Mouse (Mus musculus): Measurements from ENCODE around the gene Catip.

Catip gene

DNA sequence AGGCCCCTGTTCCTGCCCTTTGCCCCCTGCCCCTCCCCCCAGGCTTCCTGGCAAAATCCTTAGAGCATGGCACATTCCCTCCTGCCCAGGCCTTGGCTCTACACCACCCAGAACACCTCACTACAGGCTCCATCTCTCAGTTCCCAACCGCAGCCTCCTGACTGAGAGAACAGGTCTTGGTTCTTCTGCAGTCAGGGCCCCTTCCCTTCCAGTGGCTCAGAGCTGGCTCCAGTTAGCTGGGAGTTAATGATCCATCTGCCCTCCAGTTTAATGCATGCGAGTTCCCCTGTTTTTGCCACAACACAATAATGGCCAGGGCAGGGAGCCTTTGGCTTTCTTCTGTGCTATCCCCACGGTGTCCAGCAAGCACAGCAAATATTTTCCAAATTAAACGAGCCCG is 18.7 kb upstream of the Catip start:
- no peak for DNase-seq

DNA sequence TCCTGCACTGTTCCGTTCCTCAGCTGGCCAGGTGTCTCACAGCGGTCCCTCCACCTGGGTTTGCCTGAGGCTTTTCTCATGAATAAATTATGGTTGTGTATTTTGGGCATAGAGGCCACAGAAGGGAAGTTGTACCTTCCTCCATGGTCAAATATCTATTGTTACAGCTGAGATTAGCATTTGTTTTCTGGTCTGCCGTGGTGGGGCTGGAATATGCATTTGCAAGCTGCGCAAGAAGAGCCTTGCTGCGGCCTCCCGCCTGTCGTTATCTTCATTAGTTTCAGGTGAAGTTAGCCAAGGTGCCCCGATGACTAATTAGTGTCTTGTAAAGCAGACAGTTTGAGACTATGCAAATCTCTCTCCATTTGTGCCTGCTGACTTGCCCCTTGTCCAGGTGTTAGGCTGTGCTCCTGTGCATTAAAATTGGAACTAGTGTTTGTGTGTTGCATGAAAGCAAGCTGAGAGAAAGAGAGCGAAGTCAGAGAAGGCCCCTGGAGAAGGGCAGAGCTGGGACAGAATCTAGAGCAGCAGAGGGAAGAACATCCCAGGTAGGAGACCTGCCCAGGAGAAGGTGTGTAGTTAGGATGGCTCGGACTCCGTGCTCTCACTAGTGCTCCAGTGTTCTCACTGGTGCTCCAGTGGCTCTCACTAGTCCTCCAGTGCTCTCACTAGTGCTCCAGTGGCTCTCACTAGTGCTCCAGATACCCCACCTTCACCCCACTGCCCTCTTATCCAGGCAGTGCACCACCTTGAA is 17.6 kb upstream of the Catip start:
- DNase-seq: no peak

DNA sequence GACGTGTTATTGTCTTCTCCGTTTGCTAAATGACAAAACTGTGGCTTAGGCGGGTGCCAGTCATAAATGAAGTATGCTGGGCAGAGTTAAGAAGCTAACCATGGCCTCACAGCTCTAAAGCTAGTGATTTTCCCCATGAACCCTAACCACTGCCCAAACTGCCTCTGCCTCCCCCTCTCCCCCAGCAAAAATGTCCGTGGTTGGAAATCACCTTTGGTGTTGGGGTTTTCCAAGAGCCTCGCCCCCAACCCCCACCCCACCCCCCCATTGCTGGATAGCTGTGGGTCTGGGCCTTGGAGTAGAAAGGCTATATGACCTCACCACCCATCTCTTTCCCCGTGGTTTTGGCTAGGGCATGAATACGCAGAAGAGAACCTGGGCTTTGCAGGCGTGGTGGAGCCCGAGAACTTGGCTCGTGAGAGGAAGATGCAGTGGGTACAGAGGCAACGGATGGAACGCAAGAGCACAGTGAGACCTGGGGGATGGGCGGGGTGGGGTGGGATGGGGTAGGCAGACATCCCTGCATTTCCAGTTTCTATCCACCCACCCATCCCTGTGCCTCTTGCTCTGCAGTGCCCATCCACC is 10.6 kb upstream of the Catip start:
- DNase-seq: no peak

DNA sequence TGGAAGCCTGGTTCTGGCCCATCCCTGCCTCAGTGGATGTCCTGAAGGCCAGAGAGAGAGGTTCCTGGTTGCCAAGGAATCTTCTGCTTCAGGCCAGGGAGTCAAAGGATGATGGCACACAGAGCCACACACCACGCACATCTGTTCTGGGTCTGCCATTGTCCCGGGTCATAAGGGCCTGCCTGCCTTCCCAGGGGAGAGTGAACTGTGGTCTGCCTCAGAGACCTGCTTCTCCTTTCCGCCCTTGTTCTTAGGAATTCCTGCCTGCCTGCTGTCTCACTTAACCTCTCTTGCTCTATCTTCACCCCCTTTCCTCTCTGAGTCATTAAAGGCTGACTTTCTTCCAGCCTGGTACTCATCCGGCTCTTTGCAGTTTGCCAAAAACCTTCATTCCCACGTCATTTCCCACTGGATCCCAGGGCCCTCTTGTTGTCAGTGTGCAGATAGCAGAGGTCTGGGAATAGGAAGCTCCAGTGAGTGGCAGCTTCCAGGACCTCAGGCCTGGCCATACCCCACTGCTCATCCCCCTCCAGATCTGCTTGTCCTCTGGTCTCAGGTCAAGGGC is 9.3 kb upstream of the Catip start:
- no peak for DNase-seq

DNA sequence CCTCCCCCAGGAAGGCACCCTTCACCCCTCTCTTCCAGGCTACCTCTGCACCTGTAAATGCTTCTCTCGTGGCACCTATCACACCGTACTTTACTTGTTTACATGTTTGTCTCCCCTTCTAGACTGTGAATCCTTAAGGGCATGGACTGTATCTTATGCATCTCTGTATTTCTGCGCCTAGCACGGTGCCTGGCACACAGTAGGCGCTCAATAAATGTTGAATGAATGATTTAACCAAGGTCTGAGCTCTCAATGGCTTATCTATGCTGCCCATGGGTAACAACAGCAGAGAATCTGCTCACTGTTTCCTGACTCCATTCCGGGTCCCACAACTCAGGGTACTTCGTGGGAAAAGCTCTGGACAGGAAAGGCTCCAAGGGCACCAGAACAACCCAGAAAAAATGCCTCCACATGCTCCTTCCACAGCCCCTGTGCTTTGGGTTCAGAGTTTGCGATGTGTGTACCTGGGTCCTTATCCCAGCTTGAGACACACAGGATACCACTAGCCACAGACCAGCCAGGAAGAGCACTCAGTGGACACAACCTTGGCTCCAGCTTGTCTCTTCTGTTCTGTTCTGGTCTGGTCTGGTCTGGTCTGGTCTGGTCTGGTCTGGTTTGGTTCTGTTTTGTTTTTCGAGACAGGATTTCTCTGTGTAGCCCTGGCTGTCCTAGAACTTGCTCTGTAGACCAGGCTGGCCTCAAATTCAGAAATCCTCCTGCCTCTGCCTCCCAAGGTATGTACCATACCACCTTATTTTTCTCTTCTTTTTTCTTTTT is 8.3 kb upstream of the Catip start:
- no peak for DNase-seq

DNA sequence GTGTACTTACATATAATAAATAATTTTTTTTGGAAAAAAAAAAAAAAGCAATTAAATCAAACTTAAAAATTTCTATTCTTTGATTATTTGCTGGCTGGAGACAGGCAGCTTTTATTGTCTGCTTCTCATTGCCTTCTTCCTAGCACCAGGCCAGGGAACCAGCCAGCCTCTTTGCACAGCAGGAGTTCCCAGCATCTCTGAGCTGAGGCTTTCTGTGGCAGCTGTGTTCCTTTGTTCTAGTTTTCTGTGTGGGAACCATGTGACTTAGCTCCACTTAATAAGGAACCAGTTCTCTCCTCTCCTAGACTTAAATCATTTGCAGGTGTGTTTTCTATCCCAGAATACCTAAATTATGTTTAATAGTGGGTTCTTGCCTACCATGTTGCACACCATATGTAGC is 4.4 kb upstream of the Catip start:
- no peak for DNase-seq

DNA sequence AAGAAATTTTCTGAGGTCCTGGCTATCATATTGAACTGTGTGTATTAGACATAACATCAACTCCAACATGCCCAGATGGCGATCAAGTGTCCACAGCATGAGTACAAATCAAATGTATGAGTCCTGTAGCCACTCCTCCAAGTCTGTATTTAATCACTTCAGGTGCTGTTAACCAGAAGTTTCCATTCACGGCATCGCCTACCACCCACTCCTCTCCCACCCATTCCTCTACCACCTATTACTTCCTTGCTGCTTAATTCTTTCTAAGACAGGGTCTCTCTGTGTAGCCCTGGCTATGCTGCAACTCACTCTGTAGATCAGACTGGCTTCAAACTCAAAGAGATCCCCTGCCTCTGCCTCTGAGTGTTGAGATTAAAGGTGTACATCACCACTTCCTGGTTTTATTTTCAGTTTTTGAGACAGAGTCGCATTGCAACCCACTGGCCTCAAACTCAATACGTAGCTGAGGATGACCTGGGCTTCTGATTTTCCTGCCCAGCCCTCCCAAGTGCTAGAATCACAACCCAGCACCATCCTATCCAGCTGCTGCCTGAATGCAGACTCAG is 1.9 kb upstream of the Catip start:
- no peak for DNase-seq

DNA sequence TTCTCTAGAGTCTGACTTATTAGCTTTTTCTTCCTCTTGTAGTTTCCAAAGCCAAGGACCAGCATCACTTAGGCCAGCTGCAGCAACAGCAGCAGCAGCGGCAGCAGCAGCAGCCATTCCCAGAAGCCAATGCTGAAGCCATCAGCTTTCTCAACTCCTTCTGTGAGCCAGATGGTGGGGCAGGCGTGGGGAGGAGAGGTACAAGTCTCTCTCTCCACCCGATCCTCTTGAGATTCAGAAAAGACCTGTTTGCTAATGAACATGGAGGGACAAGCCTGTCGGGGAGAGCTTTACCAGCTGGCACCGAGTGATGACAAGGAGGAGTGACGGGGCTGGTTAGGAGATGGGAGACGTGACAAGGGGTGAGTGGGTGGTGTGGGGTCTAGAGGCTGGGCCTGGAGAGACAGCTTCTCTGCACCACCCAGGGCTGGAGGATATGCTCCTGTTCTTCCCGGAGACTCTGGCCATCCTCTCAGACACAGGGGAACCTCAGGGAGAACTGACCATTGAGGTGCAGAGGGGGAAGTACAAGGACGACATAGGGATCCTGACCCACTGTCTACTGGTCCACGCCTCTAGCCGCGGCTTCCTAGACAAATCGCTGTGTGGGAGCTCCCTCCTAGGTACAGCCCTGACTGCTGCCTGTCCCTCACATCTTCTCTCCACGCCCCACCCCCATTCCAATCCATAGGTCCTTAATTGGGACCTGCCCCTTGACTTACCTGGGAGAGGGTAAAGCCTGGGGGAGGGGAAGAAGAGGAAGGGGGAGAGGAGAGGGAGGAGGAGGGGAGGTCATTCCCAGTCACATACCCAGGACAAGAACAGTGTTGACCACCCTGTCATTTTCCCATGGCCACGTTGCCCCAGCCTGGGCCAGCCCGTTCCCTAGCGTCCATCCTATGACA is 669 bp downstream of the Catip start:
- no peak for DNase-seq

DNA sequence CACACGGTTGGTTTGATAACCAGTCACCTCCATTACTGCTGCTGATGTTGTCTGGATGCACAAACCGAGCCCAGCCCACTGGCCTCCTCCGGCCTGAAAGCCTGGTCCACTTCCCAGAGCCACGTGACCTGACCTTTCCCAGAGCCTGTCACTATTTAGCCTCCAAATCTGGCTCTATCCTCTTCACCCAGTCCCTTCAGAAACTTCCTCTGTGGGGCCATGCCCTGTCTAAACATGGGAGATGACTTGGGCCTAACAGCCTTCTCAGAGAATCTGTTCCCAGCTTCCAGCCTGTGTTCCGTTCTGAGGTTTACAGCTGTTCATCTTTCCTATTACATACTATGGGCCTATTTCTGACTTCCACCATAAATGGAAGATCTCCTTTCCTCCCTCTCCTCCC is 1.5 kb downstream of the Catip start:
- DNase-seq: no peak

DNA sequence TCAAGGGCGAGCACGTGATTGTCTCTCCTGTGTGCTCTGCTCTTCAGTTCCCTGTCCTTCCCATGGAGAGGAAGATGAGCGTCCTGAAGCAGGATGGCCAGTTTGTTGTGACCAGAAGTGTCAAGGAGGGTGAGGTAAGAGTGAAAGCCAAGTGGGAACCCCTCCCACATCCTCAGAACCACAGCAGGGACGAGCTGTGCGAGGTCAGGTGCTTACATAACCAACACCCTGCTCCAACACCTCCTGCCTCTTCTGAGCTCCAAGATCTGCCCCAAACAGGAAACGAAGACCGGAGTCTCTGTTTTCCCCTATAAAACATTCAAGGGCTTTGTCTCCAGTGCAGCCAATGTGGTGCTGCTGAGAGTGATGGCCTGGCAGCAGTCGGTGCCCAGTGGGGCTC is 2.4 kb downstream of the Catip start:
- DNase-seq: no peak

DNA sequence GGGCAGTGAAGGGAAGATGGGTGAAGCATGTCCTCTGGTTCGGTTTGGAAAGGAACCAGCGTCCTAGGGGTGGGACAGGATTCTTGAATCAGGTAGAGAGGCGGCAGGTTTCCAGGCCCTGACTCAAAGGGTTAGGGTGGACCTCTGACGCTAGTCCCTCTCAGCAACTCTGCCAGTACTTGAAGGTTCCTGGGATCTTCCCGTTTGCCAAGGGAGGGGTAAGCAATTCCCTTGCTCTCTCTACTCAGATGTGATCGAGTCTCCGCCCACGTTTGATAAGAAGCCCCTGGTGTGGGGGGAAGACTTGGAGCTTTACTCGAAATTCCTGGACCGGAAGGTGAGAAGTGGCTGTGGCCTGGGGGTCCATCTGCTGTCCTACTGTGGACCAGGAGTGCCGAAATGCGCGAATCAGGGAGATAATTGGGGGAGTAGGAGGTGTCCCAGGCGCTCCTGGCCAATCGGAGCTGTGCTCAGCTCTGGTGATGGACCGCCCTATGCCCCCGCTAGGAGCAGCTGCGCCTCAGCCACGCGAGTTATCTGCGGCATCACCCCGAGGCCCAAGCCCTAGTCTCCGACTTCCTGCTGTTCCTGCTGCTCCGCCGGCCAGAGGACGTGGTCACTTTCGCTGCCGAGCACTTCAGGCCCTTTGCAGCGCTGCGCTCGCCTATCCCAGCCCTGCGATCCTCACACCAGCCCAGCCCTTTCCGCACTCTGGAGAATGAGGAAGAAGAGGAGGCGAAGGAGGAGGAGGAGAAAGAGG is 6.2 kb downstream of the Catip start:
- DNase-seq: no peak

DNA sequence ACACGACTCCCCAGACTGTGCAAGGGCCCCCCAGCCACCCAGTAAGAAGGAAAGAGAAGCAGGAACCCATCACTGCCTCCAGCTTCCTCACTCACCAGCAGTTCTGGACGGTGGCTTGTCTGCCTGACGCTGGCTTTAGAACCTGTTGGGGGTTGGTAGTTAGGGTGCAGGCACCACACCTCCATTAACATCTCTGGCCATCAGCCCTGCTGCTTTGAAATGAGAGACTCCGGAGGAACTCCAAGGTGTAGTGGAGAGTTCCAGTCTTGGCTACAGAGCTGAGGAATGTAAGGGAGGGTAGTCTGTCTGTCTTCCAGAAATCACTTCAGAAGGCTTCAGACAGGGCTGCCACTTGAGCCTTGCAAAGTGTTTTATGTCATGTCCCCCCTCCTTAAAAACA is 8.1 kb downstream of the Catip start:
- no peak for DNase-seq

DNA sequence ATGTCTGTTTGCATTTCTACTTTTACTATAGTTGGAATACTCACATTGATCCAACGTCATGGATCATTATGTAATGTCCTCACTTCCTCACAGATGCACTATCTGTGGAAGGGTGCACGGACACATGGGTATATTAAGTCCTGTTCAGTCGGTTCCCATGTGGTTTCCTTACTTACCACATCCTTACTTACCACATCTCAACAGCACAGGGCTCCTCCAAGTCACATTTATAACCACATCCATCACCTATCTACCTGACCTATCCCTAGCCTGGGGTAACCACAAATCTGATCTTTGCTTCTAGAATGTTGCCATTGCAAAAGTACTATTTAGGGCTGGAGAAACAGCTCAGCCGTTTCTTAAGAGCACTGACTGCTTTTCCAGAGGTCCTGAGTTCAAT is 11.5 kb downstream of the Catip start:
- no peak for DNase-seq

DNA sequence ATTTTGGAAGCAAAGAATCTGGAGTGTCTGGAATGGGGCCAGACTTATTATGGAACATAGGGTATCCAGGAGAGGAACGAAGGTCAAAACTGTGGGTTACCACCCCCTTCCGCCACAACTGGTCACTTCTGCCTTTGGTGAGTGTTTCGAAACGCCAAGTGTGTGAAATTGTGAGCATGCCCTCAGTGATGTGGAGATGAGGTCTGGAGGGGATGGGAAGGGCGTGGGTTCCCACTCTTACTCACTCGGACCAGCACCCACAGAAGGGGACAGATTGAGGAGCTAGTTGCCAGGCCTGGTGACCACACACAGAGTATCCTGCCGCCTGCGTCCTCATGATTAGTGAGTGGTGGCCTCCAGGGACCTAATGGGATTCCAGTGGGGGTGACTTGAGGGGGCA is 13.1 kb downstream of the Catip start, which contains the start of gene Slc11a1:
Gene Slc11a1 (plus strand): TSS at position 216 of the 400 bp plus-strand sequence.
- DNase-seq: no peak

DNA sequence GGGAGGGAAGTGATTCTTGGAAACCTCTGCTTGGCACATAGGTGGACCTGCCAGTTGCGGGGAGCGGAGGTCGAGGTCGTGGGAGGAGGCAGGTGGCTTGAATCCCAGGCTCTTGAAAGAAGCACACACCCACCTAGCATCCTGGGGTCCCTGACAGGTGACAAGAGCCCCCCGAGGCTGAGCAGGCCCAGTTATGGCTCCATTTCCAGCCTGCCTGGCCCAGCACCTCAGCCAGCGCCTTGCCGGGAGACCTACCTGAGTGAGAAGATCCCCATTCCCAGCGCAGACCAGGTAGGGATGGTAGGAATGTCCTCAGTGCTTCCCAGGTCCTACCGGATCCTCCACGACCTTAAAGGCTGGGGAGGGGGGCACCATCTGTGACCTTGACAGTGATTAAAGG is 13.7 kb downstream of the Catip start:
- no peak for DNase-seq

DNA sequence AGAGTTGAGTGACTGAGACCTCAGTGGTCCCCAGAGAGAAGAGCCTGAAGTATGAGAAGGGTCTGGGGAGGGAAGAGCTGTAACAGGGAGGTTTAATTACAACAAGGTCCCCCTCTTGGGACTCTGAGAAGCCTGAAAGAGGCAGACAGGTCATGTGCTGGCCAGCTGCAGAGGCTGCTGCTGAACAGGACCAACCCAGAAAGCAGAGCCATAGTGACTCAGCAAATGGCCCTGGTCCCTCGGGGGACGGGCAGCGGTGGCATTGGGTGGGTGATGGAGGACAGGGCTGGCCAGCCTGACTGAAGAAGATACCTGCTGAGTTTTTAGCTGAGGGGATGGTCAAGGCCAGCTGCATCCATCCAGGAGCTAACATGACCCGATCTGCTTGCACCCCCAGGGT is 14.5 kb downstream of the Catip start:
- no peak for DNase-seq

DNA sequence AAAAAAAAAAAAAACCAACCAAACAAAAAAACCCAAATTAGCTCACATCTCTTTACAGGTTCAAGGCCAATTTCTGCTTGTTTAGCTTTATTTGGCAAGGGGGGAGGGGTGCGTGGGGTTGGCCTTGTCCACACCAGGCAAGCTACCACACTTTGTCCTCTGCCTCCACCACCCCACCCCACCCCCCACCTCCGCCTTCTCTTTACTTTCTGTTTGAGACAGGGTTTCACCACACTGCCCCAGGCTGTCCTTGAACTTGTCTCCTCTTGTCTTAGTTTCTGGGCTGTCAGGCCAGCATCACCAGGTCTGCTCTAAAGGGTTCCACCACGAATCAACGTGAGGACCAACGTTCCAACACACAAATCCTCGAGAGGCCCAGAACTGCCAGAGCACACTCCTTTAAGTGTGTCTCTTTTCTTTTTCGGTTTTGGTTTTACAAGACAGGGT is 17.2 kb downstream of the Catip start:
- no peak for DNase-seq

DNA sequence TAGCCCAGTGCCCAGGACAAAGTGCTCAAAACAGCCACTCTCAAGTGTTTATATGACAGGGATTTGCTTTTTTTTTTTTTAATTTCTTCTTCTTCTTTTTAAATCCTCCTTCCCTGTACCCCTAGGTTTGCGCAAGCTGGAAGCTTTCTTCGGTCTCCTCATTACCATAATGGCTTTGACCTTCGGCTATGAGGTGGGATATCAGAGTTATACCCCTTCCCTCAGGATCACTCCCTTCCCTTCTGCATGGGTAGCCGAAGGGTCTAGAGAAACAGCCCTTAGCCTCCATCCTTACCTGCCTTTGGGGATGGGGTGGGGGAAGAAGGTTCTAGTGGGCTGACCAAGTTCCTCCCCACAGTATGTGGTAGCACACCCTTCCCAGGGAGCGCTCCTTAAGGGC is 18.6 kb downstream of the Catip start:
- DNase-seq: no peak

DNA sequence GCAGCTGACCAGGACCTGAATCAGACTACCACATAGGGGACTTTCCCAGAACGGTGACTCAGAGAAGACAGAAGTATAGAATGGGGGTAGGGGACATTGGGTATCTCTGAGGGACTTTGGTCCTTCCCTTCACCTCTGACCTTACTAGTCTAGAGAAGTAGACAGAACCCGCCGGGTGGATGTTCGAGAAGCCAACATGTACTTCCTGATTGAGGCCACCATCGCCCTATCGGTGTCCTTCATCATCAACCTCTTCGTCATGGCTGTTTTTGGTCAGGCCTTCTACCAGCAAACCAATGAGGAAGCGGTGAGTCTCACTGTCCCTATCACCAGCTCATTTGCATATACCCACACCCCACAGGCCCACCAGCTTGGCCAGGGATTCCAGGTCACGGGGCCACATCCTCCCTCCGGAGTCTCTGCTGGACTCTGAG is 19.7 kb downstream of the Catip start:
- DNase-seq: no peak

DNA sequence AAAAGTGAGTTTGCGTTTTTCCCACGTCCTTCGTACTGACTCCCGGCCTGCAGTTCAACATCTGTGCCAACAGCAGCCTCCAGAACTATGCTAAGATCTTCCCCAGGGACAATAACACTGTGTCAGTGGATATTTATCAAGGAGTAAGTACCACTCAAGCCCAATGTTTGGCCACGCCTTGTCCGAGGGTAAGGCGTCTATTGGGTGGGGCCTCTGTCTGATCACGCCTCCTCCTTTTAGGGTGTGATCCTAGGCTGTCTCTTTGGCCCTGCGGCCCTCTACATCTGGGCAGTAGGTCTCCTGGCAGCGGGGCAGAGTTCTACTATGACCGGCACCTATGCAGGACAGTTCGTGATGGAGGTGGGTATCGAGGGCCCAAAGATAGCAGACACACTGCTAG is 21.5 kb downstream of the Catip start:
- no peak for DNase-seq

DNA sequence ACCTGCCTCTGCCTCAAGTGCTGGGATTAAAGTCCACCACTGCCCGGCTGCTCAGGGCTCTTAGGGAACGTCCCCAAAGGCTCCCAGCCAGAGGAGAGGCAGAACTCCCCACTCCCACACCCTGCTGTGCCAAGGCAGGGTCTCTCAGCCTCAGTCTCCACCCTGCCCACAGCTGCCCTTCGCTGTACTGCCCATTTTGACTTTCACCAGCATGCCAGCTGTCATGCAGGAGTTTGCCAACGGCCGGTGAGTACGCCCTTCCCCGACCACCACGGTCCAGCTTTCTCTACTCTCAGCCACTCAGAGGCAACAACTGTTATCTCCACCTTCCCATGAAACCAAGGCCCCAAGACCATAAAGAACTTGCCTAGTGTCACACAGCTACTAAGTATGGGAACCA is 22.6 kb downstream of the Catip start:
- no peak for DNase-seq

DNA sequence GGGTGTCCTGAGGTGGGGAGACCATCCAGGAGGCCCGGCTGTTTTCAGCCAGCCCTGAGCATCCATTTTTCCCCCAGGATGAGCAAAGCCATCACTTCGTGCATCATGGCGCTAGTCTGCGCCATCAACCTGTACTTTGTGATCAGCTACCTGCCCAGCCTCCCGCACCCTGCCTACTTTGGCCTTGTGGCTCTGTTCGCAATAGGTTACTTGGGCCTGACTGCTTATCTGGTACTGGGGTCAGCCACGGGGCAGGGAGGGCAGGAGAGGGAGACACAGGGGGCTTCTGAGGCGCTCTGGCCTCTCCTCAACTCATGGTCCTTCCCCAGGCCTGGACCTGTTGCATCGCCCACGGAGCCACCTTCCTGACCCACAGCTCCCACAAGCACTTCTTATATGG is 23.2 kb downstream of the Catip start:
- DNase-seq: no peak

All from B cell, adult 2 months (primary cell).